Mouse (Mus musculus): ENCODE data around the gene Nrip2. TPM values are rescaled to one million over a fixed set of nuclear protein-coding genes. Genes with fewer than 3 reads are reported as not detected.
"Not testable (repeated sequence)": the region's sequence is repeated elsewhere in the genome, so short reads cannot be mapped to it uniquely, and the experiment has no call there.

Nrip2 gene
- total RNA-seq (2021) = 1 to 10 TPM; 3.0 to 3.4 TPM
- long read RNA-seq, experiment 1, partial matches to known transcripts = 0 of 4 reads
- long read RNA-seq, experiment 1, other reads (novel, unspliced or antisense) = 1 of 4 reads
- long read RNA-seq, experiment 2, transcript Nrip2-201 (6 exons, 1,893 nt) = major isoform, 5 of 6 reads
- long read RNA-seq, experiment 2, partial matches to known transcripts = 0 of 6 reads
- long read RNA-seq, experiment 2, other reads (novel, unspliced or antisense) = 1 of 6 reads

DNA sequence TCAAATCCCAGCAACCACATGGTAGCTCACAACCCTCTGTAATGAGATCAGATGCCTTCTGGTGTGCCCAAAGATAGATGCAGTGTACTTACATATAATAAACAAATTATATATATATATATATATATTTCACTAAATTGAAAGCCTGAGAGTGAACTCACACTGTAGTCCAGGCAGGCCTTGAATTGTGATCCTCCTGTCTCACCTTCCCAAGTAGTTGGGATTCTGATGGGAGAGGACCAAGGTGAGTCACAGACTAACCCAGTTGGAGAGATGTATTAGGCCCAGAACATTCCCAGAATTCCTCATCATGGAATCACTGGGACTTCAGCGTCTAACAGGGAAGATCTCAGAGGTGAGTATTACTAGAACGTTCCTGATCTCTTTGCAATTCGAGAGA lies at the start of gene Nrip2:
Gene Nrip2, plus strand, starts transcription at position 301 of the 400 bp plus-strand sequence.
- no peak for DNase-seq
- intact Hi-C loops (cut with DNase I; ENCODE audit: low total_unique reads) = no loop called here

DNA sequence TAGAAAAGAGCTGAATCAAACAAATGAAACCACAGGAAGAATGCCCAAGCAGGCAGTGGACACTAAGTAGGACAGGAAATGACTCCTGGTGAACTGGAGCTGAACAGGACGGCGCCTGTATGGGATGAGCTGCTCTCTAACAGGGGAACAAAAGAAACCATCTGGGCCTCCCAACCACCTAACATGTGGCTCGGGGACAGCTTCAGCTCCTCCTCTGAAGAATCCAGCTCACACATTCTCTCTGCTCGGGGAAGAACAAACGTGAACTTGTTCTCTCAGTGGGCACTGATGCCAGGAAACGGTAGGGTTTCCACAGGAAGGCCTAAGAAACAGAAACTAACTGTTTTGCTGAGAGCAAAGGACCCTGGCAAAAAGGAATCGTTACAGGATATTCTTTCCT lies 49.4 kb upstream of the Nrip2 start:
- DNase-seq = no peak
- intact Hi-C loops (cut with DNase I; ENCODE audit: low total_unique reads) = loop anchor here (5.0 kb wide), 1 partner anchor 32 kb away; no protein-coding TSS in a partner anchor

DNA sequence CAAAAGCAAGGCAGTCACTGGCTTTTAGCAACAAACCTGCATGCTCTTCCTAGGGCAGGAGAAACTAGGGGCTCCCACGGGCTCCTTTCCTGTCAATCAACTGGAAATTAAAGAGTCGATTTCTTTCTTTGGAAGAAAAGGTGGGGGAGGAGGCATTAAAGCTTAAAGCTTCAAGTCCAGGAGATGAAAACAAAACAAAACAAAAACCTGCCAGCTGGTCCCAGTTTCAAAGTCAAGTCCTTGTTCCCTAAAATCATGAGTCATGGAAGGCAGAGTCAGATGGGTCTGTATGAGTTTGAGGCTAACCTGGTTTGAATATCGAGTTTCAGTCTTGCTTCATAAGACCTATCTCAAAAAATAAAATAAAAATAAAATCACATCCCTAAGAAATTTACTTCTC lies 45.0 kb upstream of the Nrip2 start:
- no peak for DNase-seq
- intact Hi-C loops (cut with DNase I; ENCODE audit: low total_unique reads) = loop anchor here (5.0 kb wide), 1 partner anchor 37 kb away; no protein-coding TSS in a partner anchor

DNA sequence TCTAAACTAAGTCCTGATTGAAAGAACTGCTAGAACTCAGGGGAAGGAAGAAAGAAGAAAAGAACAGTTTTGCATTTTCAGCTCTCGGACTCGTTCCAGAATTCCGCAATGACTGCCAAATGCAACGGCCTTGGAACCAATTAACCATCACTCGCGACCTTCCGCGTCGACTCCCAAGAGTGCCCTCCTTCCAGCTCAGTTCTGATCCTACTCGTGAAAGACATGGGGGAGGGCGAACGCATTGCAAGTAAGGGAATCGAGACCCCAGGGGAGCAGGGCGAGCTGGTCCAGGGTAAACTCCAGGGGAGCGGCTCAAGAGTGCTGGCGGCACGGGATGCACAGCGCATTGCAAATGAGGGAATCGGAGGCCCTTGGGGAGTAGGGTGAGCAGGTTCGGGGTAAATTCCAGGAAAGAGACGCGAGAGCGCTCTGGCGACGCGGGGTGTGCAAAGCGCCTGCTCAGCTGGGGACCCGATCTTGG lies 43.9 kb upstream of the Nrip2 start:
- peak; percentile 31 for DNase-seq
- intact Hi-C loops (cut with DNase I; ENCODE audit: low total_unique reads) = no loop called here

DNA sequence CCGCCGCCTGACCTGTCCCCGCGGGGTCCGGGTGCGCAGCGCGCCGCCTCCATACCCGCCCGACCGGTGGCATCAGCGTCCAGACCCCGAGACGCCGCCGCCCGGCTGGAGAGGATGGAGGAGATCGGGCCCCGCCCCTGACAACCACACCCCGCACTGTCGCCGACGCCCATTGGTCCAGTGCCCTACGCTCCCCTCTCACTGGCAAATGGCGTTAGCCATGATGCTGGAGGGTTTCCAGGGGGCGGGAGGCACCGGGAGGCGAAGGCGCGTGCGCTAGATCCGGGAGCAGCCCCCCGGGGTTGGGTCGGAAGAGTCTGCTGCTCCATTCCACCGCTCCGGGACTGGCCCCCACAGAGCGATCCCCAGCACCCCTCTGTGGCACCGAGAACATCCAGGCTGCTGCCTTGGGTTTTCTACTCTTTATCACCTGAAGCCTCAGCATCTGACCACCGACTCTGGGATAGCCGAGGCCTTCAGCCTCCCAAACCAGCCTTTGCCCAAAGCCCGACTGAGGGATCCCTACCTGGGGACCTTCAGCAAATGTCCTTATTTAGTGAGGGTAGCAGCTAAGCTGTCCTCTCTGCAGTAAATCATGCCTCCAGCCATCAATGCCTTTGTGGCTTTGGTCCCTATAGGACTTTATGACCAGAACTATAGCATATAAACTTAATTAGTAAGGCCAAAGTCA lies 43.2 kb upstream of the Nrip2 start, which contains the start of gene Tulp3:
Gene Tulp3, minus strand, starts transcription at position 126 of the 691 bp plus-strand sequence.
- intact Hi-C loops (cut with DNase I; ENCODE audit: low total_unique reads) = no loop called here
- peak; percentile 99 for DNase-seq

DNA sequence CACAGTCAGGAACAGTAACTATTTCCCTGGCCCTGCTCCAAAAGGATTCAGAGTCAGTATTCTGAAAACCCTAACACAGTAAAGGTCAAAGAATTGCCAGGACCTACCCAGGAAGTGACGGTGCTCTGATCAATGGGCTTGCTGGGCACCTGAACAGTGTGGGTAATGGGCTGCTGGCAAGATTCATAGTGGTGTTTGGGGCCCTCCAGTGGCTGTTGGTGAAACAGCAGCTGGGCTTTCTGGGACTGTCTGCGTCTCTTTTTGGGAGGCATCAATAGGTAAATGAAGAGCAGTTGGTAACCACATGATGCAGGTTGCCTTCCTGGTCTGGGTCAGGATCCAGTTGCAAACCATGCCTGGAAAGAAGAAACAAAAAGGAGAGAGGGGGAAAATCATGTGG lies 40.1 kb upstream of the Nrip2 start:
- intact Hi-C loops (cut with DNase I; ENCODE audit: low total_unique reads) = no loop called here

DNA sequence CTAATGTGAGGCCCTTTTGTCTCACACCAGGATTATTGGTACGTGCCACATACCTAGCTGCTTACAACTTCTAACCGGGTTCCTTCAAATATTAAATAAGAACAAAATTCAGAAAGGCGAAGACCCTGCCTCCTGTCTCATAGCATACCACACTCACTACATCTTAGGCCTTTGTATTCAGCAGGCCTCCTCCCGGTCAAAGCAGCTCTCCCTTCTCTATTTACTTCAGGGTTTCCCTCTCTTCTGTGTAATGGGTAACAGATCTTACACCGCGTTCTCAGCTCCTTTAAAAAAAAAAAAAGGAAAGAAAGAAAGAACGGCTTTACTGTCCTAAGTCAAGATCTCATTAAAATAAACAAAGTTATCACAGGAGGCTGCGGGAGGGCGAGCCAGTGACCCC lies 37.2 kb upstream of the Nrip2 start:
- no peak for DNase-seq
- intact Hi-C loops (cut with DNase I; ENCODE audit: low total_unique reads) = no loop called here

More for the DNA sequence above, 40.1 kb upstream of the Nrip2 start:
- DNase-seq = peak; percentile 43

DNA sequence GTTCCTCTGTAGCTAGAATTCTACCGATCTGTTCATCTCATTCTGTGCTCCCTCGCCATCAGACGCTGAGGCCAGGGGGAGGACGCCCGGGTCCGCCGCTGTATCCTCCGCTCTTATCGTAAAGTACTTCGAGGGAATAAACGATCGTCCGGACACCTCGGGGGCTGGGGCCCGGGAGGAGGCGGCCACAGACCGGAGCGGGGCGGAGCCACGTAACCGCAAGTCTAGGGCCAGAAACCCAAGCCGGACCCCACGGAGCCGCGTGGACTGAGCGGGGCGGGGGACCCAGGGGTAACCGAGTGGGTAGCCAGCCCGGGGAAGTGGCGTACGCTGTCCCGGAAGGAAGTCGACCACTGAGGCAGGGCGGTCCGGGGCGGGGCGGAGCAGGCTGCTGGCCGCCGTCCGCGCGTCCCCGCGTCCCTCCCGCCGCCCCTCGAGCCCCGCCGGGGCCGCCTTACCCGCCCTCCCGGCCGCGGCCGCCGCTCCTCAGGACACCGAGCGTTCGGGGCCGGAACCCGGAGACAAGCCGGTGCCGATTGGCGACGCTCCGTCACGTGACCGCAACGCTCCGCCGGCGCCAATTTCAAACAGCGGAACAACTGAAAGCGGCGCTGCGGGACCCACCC lies 36.6 kb upstream of the Nrip2 start, which contains the start of the genes Rhno1 and Foxm1:
Gene Rhno1, minus strand, starts transcription at position 531 of the 626 bp plus-strand sequence.
Gene Foxm1, plus strand, starts transcription at position 587 of the 626 bp plus-strand sequence.
- DNase-seq = peak; percentile 86
- intact Hi-C loops (cut with DNase I; ENCODE audit: low total_unique reads) = no loop called here

DNA sequence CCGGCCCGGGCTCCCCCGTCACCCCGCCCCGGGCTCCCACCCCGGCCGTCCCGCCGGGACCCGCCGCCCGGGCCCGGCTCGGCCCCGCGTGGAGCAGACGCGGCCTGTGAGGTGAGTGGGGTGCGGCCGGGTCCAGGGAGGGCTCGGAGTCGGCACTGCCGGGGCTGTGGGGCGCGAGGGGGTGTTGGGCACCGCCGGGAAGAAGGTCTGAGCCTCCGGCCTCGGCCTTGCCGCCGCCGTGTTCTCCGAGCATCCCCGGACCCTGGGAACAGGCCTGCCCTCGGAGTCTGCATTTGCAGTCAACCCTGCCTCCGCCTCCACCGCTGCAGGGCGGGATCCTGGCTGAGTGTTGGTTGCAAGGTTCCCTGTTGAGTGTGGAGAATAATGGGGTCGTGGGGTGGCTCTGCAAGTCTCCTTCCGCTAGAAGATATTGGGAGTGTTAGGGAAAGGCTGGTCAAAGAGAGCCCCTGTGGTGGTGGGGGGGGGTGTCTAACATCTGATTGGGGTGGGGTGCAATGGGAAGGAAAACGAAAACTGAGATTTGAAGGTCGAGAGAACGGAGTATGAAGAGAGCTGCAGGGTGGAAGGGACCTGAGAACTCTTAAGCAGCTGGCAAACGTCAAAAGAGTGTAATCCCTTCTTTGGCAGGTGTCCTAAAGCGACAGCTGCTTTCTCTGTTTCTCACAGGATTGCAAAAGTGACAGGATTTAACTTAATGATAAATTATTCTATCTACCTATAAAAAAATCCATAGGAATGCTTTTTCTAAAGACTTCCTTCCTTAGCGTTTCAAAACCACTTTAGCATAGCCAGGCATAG lies 35.9 kb upstream of the Nrip2 start:
- DNase-seq = peak; percentile 32

DNA sequence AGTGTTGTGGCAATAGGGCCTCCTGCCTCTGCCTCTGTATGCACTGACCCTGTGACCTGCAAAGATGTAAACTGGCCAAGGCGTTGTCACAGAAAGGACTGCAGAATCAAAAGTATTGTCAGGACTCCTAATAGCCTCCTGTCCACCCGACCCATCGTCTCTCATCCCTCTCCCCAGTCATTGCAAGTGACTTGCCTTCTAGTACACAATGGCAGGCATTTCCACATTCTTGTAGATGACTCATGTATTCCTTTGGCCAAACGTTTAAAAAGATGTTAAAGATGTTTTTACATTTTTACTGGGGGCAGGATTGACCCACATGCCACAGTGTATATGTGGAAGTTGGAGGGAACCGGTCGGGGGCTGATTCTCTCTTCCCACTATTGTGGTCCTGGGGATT lies 34.4 kb upstream of the Nrip2 start:
- no peak for DNase-seq
- intact Hi-C loops (cut with DNase I; ENCODE audit: low total_unique reads) = no loop called here

More for the DNA sequence above, 35.9 kb upstream of the Nrip2 start:
- intact Hi-C loops (cut with DNase I; ENCODE audit: low total_unique reads) = no loop called here

DNA sequence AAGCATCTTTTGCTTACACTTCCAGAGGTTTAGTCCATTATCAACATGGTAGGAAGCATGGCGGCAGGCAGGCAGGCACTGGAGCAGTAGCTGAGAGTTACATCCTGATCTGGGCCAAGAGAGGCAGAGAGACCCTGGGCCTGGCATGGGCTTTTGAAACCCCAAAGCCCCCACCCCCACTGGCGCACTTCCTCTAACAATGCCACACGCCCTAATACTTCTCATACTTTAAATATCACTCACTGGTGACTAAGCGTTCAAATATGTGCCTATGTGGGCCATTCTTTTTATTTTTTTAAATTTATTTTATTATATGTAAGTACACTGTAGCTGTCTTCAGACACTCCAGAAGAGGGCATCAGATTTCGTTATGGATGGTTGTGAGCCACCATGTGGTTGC lies 32.6 kb upstream of the Nrip2 start:
- intact Hi-C loops (cut with DNase I; ENCODE audit: low total_unique reads) = no loop called here
- no peak for DNase-seq

DNA sequence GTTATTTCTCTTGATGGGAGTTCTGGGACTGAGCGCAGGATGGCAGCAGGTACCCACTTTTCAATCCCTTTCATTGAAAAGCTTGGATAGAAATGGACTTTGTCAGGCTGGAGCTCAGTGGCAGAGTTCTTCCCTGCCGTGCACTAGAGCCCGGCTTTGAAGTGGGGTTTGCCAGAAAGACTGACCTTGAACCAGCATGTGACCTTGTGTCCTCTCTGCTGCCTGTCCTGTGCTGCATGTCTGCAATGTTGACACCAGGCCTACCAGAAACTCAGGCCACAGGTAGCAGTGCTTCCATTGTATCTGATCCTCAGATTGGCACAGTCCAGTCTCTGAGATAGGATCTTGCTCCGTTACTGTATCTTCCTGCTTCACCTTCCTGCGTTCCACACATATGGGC lies 29.1 kb upstream of the Nrip2 start:
- DNase-seq = no peak
- intact Hi-C loops (cut with DNase I; ENCODE audit: low total_unique reads) = loop anchor here (5.0 kb wide), 1 partner anchor 42 kb away; no protein-coding TSS in a partner anchor

DNA sequence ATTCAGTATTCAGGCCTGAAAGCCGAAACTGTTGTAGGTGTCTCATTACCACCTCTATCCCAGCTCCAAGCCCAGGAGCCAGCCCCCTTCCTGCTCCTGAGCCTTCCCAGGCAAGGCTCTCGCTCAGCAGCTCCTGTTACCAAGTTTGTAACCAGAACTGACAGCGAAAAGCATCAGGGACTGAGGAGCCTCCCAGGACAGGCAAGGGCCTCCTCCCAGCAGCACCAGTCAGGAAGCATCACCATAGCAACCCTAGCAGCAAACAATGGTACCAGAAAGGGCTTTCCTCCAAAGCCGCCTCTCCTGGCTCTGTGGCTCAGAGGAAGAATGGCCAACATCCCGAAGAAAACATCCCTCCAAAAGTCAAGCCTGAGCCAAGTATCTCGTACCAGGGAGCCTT lies 23.9 kb upstream of the Nrip2 start, which contains the start of the genes Tex52 and Gm44596:
Gene Tex52, plus strand, starts transcription at position 265 of the 400 bp plus-strand sequence.
Gene Gm44596, plus strand, starts transcription at position 312 of the 400 bp plus-strand sequence.
- peak; percentile 53 for DNase-seq
- intact Hi-C loops (cut with DNase I; ENCODE audit: low total_unique reads) = no loop called here

DNA sequence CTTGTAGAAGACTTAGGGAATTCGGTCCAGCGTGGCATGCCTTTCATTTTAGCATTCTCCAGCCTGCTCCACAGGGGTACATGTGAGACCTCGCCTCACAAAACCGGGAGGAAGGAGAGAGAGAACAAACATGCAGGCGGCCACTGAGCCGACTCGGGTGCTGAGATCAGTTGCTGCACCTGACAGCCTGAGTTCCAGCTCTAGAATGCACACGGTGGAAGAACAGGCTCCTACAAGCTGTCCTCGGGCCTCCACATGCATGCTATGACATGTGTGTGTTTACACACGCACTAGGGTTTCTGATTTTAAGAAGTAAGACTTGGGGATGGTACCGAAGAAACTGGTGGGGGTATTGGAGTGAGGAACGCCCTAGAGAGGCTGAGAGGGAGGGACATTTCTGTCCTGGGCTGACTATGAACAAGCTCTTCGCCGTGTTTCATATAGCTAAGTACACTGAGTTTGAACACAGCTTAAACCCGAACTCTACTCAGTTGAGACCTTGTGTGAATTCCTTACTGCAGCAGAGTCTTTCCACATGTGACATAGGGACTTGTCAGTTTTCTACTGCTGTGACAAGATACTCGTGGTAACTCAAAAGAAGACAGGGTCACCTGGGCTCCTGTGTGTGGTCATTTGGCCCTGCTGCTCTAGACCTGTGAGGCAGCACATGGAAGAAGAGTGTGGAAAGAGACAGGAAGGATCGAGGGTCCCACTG lies 22.6 kb upstream of the Nrip2 start:
- no peak for DNase-seq
- intact Hi-C loops (cut with DNase I; ENCODE audit: low total_unique reads) = no loop called here

DNA sequence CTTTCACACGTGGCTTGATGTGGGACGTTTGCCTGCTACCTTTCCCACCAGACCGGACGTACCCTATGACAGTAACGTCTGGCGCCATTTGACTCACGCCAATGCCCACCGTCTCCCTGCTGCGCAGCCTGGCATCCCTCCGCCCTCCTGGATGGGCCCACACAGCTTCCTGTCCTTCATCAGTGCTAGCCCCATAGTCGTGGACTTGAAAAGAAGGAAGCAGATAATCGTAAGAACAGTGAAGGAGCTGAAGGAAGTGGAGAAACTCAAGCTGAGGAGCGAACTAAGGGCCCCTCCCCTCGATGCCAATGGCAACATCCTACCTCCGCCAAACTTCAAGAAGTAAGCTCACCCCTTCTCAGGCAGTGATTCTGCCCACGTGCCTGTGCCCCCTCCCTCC lies 19.5 kb upstream of the Nrip2 start:
- no peak for DNase-seq
- intact Hi-C loops (cut with DNase I; ENCODE audit: low total_unique reads) = no loop called here

DNA sequence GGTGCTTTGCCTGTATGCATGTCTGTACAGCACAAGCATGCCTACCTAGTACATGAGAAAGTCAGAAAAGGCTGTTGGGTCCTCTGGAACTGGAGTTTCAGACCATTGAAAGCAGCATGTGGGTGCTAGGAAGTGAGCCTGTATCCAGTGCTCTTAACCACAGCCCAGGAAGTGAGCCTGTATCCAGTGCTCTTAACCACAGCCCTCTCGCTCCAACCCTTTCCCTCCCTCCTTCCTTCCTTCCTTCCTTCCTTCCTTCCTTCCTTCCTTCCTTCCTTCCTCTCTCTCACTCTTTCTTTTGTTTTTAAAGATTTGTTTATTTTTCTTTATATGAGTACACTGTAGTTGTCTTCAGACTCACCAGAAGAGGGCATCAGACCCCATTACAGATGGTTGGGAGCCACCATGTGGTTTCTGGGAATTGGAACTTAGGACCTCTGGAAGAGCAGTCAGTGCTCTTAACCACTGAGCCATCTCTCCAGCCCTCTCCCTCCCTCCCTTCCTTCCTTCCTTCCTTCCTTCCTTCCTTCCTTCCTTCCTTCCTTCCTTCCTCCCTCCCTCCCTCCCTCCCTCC lies 18.4 kb upstream of the Nrip2 start:
- DNase-seq; intact Hi-C loops (cut with DNase I; ENCODE audit: low total_unique reads): not testable (repeated sequence)

DNA sequence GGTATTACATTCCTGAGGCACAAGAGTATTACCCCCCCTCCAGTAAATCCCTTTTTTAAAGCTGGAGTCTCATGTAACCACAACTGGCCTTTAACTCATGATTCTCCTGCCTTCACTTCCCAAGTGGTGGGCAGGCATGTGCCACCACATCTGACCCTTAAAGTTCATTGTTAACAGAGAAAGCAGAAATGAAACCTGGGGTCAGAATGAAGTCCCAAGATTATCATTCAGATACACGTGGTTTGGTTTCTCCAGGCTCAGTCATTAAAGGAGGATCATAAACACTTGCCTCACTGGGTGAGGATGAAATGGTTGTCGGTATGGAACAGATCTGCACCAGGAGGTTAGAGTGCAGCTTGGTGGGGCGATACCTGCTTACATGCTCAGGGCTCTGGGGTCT lies 17.8 kb upstream of the Nrip2 start:
- DNase-seq = no peak
- intact Hi-C loops (cut with DNase I; ENCODE audit: low total_unique reads) = no loop called here

DNA sequence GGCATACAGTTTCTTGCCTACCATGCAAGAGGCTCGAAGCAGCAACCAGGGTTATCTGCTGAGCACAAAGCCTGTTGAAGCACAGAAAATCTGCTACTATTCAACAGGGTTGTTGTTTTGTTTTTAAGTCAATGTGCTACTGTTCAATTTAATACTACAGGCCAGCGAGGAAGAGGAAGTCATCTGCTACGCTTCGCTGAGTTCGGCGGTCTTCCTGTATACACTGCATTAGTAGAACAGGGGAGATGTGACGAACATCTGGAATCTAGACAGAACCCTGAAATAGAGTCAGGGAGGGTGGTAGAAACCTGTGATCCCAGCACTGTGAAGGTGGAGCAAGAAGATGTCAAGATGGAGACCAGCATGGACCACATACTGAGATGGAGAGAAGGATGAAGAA lies 15.3 kb upstream of the Nrip2 start:
- intact Hi-C loops (cut with DNase I; ENCODE audit: low total_unique reads) = no loop called here
- DNase-seq = no peak
